ENCODE assay signal across 16 mouse cellular contexts in the genomic region with DNA sequence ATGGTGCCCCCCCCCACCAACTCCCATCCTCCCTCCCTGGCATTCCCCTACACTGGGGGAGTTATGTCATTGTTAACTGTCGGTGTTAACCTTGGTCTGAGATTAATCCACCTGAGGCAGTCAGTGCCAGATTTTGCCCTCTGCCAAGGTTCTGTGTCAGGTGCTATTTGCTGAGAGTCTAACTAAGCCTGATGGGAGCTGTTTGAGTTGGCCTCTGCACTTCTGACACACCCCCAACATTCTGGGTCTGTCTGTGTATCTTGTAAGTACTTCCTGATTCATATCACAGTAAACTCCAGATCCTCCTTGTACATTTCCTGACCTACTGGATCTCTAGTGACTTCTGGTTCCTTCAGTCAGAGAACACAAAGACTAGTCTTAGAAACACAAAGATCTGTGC. TPM values are rescaled to one million over a fixed set of nuclear protein-coding genes. Genes with fewer than 3 reads are reported as not detected.
DNase-seq lines count a peak whose midpoint lies in the region; ATAC-seq and TF ChIP-seq lines count a peak whose summit lies in the region.
"Had no signal": no experiment of that assay in that cellular context is flagged by ENCODE, and none has a peak within 500 bp of the region (broad histone marks: within the 10 kb centered on the region; RNA-seq: fewer than 3 reads in every experiment).

No protein-coding gene starts in this region.

- peak; percentile 52 for DNase-seq in liver, postnatal 0 days
- DNase-seq in kidney, adult 9 months, result peak; percentile 56
- peak; percentile 61 for DNase-seq in lung, postnatal 0 days (ENCODE audit: low spot score)
- DNase-seq in yolk sac, embryonic 10.5 days (ENCODE audit: low spot score), result peak; percentile 50
- no peak for DNase-seq in right cerebral cortex, postnatal 36 days (ENCODE audit: low spot score in 2 of 2)
- DNase-seq in heart, postnatal 25 days (ENCODE audit: low spot score), result no peak
- DNase-seq: cerebellum, adult 11-12 months; liver, embryonic 13.5 days had no signal

- 0 out of 2 replicates have a peak, but pooled peaks have one; percentile 29 for TF ChIP-seq EP300 in liver, postnatal 0 days (IDR thresholded peaks at IDR 0.05; ENCODE audit: low read depth)
- TF ChIP-seq EP300 in lung, postnatal 0 days (IDR thresholded peaks at IDR 0.05), result no peak

- peak; percentile 75 for ATAC-seq in liver, postnatal 0 days
- ATAC-seq in liver, embryonic 12.5 days, result no peak
- ATAC-seq in lung, postnatal 0 days, result peak; percentile 69
- ATAC-seq: forebrain, embryonic 15.5 days; Patski had no signal

- no peak overlapping the region for H3K9ac ChIP-seq in liver, postnatal 0 days (replicated peaks)
- H3K9ac ChIP-seq in liver, embryonic 12.5 days, result no peak overlapping the region
- H3K9ac ChIP-seq in lung, postnatal 0 days (replicated peaks; ENCODE audit: low read depth), result no peak overlapping the region
- H3K9ac ChIP-seq: embryonic facial prominence, embryonic 15.5 days; forebrain, embryonic 15.5 days; heart, embryonic 15.5 days; hindbrain, embryonic 14.5 days; liver, embryonic 13.5 days; neural tube, embryonic 15.5 days had no signal

- no peak for TF ChIP-seq CTCF in liver, postnatal 0 days (IDR thresholded peaks at IDR 0.05; ENCODE audit: low read depth)
- no peak for TF ChIP-seq CTCF in lung, postnatal 0 days (IDR thresholded peaks at IDR 0.05)

- peaks cover 25% of the 10 kb centered on the region for H3K4me1 ChIP-seq in liver, postnatal 0 days (ENCODE audit: insufficient read depth)
- H3K4me1 ChIP-seq in liver, embryonic 12.5 days, result peaks cover 32% of the 10 kb centered on the region
- H3K4me1 ChIP-seq in lung, postnatal 0 days (ENCODE audit: insufficient read depth, low read depth, low read length), result no peaks in the 10 kb centered on the region
- H3K4me1 ChIP-seq: embryonic facial prominence, embryonic 15.5 days; heart, embryonic 15.5 days had no signal

- intact Hi-C loops in heart, postnatal 25 days (cut with DNase I), result no loop called here

- no peak overlapping the region for H3K4me3 ChIP-seq in liver, postnatal 0 days (ENCODE audit: low read depth, low read length)
- no peak overlapping the region for H3K4me3 ChIP-seq in liver, embryonic 12.5 days
- no peak overlapping the region for H3K4me3 ChIP-seq in lung, postnatal 0 days (ENCODE audit: low read depth, low read length)
- H3K4me3 ChIP-seq: embryonic facial prominence, embryonic 15.5 days; forebrain, embryonic 15.5 days; heart, embryonic 15.5 days; liver, embryonic 13.5 days; neural tube, embryonic 15.5 days had no signal

- no peak overlapping the region for H3K4me2 ChIP-seq in liver, postnatal 0 days (ENCODE audit: low read depth, low read length)
- H3K4me2 ChIP-seq in liver, embryonic 12.5 days, result no peak overlapping the region
- H3K4me2 ChIP-seq in lung, postnatal 0 days (replicated peaks; ENCODE audit: low read depth, low read length), result no peak overlapping the region
- H3K4me2 ChIP-seq: embryonic facial prominence, embryonic 15.5 days; forebrain, embryonic 15.5 days; heart, embryonic 15.5 days; hindbrain, embryonic 14.5 days; liver, embryonic 13.5 days; neural tube, embryonic 15.5 days had no signal

- no peaks in the 10 kb centered on the region for H3K27me3 ChIP-seq in liver, postnatal 0 days (ENCODE audit: insufficient read depth, low read length)
- no peaks in the 10 kb centered on the region for H3K27me3 ChIP-seq in liver, embryonic 12.5 days (replicated peaks)
- no peaks in the 10 kb centered on the region for H3K27me3 ChIP-seq in lung, postnatal 0 days (replicated peaks; ENCODE audit: insufficient read depth, low read length)
- H3K27me3 ChIP-seq: CH12.LX; embryonic facial prominence, embryonic 15.5 days; forebrain, embryonic 15.5 days; heart, embryonic 15.5 days; liver, embryonic 13.5 days; neural tube, embryonic 15.5 days had no signal

- 42% methylated on average over 1 of the region's 1 CpGs for WGBS in liver, postnatal 0 days (ENCODE audit: insufficient replicate concordance)
- 39% methylated on average over 1 of the region's 1 CpGs for WGBS in liver, embryonic 12.5 days (ENCODE audit: insufficient replicate concordance)
- WGBS in lung, postnatal 0 days, result 35% methylated on average over 1 of the region's 1 CpGs

- no peaks in the 10 kb centered on the region for H3K36me3 ChIP-seq in liver, postnatal 0 days (replicated peaks; ENCODE audit: insufficient read depth, low read length)
- no peaks in the 10 kb centered on the region for H3K36me3 ChIP-seq in liver, embryonic 12.5 days
- H3K36me3 ChIP-seq in lung, postnatal 0 days (ENCODE audit: insufficient read depth, low read length), result no peaks in the 10 kb centered on the region
- H3K36me3 ChIP-seq: forebrain, embryonic 15.5 days; heart, embryonic 15.5 days; liver, embryonic 13.5 days had no signal

- peak overlapping the region; percentile 71 for H3K27ac ChIP-seq in liver, postnatal 0 days (ENCODE audit: low read depth)
- no peak overlapping the region for H3K27ac ChIP-seq in liver, embryonic 12.5 days
- no peak overlapping the region for H3K27ac ChIP-seq in lung, postnatal 0 days (ENCODE audit: low read length)
- H3K27ac ChIP-seq: embryonic facial prominence, embryonic 15.5 days; forebrain, embryonic 15.5 days; heart, embryonic 15.5 days; hindbrain, embryonic 14.5 days; liver, embryonic 13.5 days; neural tube, embryonic 15.5 days had no signal

- H3K9me3 ChIP-seq in liver, postnatal 0 days (ENCODE audit: low read length), result no peaks in the 10 kb centered on the region
- H3K9me3 ChIP-seq in liver, embryonic 12.5 days (replicated peaks), result no peaks in the 10 kb centered on the region
- H3K9me3 ChIP-seq in lung, postnatal 0 days (ENCODE audit: low read length), result no peaks in the 10 kb centered on the region
- H3K9me3 ChIP-seq: embryonic facial prominence, embryonic 15.5 days; forebrain, embryonic 15.5 days; heart, embryonic 15.5 days; liver, embryonic 13.5 days; neural tube, embryonic 15.5 days had no signal

RNA-seq across cellular contexts. Expression of a gene that starts 5.9 kb away (rescaled TPM):
- 20.9 and 22.3 TPM in 2 replicates for polyA plus RNA-seq in liver, postnatal 0 days (2015; fragmentation: Nextera tagmentation; extraction: Ambion mirVana)
- polyA plus RNA-seq in liver, embryonic 12.5 days (2016; fragmentation: Nextera tagmentation; extraction: Ambion mirVana), result 34.6 and 38.2 TPM in 2 replicates
- polyA plus RNA-seq in lung, postnatal 0 days (2015; fragmentation: Nextera tagmentation; extraction: Ambion mirVana), result 30.2 and 32.3 TPM in 2 replicates
- 10 to 100 TPM; 42.5 to 44.2 TPM for total RNA-seq in heart, postnatal 25 days (2021)

RNA-seq across cellular contexts. Expression of a gene that starts 46.7 kb away (rescaled TPM):
- 0.65 and 0.81 TPM in 2 replicates for polyA plus RNA-seq in liver, postnatal 0 days (2015; fragmentation: Nextera tagmentation; extraction: Ambion mirVana)
- 3.2 and 3.3 TPM in 2 replicates for polyA plus RNA-seq in liver, embryonic 12.5 days (2016; fragmentation: Nextera tagmentation; extraction: Ambion mirVana)
- 3.9 and 4.5 TPM in 2 replicates for polyA plus RNA-seq in lung, postnatal 0 days (2015; fragmentation: Nextera tagmentation; extraction: Ambion mirVana)
- total RNA-seq in heart, postnatal 25 days (2021), result 10 to 100 TPM; 11.8 to 13.9 TPM

Comparison
In these comparisons a context has a peak if more than half of its experiments do, and no peak if none do; other contexts are left out.
1. DNase-seq: peak in liver, postnatal 0 days (single experiment), kidney, adult 9 months (single experiment), lung, postnatal 0 days (single experiment) and yolk sac, embryonic 10.5 days (single experiment); none in right cerebral cortex, postnatal 36 days (0 of 2) and heart, postnatal 25 days (single experiment).